Mouse (Mus musculus) testis, adult 2 months (tissue): ENCODE measurements around the gene Armc6.

Source experiments
- CTCF ChIP-seq: fragments of 200-500 bp; IDR thresholded peaks from 2 replicates; pipeline ENCODE4 v1.5.1; 2012; ENCODE audit warnings: low read depth, mild to moderate bottlenecking, inconsistent platforms, low read length, moderate library complexity; ENCODE audit not compliant: control insufficient read depth, insufficient read depth, insufficient replicate concordance
- POLR2A ChIP-seq: fragments of 200-500 bp; IDR thresholded peaks from 2 replicates; pipeline ENCODE4 v1.6.1; 2012; ENCODE audit warnings: low read depth, mild to moderate bottlenecking, inconsistent platforms, low read length, moderate library complexity; ENCODE audit not compliant: control insufficient read depth

DNA sequence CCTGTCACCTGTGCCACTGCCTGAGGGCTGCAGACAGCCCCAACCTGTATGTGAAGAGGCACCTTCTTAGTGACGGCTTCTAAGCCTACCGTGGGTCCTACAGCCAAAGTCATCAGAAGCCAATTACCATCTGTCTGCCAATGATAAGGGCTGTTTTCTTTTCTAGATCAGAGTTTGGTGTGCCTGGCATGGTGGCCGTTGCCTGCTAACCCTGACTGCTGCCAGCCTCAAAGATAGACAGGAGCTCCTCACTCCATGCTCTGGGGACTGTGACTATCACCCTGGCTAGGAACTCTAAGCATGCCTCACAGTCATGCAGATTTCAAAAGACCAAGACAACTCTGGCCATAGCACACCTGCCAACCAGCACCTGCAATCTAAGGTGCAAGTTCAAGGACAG, 32.8 kb downstream of the Armc6 start:
- no peak for TF ChIP-seq POLR2A
- no peak for TF ChIP-seq CTCF
